Mouse (Mus musculus) bone marrow macrophage, adult 2 months (primary cell): ENCODE data around the gene Fndc3b.

ENCODE experiments used
- CTCF ChIP-seq: IDR thresholded peaks from 2 replicates; pipeline ENCODE4 v1.5.1; 2012; ENCODE audit warnings: low read depth, mild to moderate bottlenecking, low read length, moderate library complexity
- POLR2A ChIP-seq: IDR thresholded peaks from 2 replicates; pipeline ENCODE4 v1.6.1; 2012; ENCODE audit warnings: mild to moderate bottlenecking, low read depth, low read length, borderline replicate concordance

DNA sequence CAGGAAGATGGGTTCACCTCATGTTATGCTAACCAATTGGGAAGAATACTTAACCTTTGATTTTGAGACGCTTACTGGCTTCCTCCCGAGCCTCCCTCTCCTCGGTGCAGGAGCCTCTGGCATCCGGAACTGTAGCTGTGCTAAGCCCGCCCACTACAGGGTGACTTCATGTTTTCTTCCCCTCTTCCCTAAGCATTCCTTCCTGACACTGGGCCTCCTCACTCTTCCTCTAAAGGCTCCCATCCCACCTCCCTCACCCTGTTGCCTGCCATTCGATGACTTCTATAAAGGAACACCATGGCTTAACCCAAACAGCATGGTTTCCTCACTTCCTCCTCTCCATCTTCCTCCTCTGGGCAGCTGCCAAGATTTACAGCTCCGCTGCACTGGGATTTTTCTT, 110.5 kb downstream of the Fndc3b start:
- no peak for TF ChIP-seq CTCF
- TF ChIP-seq POLR2A: no peak
